Mouse (Mus musculus) heart, embryonic 14.5 days (tissue): Measurements from ENCODE around the gene Fam168a. TPM values are rescaled to one million over a fixed set of nuclear protein-coding genes. Genes with fewer than 3 reads are reported as not detected.
A peak's percentile ranks its signal among the peaks of the same experiment; 100 is the strongest.

Source experiments
- ATAC-seq: fragments of 200-750 bp; cut with Nextera tagmentation; 2 replicates; pipeline ENCODE4 v1.8.0; 2017; ENCODE audit warnings: low read depth, moderate TSS enrichment; ENCODE audit not compliant: insufficient number of reproducible peaks, insufficient read depth, low FRiP score
- H3K27ac ChIP-seq, 2 experiments: fragments of 200-500 bp in 1 of 2; fragments of 300-500 bp in 1 of 2; sonication (generic) in 1 of 2; replicated peaks in 1 of 2; 2 replicates each; pipeline ENCODE4 v1.5.1; 2012 to 2014; ENCODE audit warnings: low read depth in 2 of 2, low read length in 2 of 2, control low read depth in 1 of 2, mild to moderate bottlenecking in 1 of 2, mixed read lengths in 1 of 2; ENCODE audit not compliant: control insufficient read depth in 1 of 2, insufficient read depth in 1 of 2
- H3K27me3 ChIP-seq: fragments of 300-500 bp; sonication (generic); 2 replicates; pipeline ENCODE4 v1.6.1; 2014; ENCODE audit warnings: mild to moderate bottlenecking, low read length, control low read depth; ENCODE audit not compliant: control insufficient read depth, insufficient read depth
- H3K36me3 ChIP-seq: fragments of 300-500 bp; sonication (generic); 2 replicates; pipeline ENCODE4 v1.6.1; 2014; ENCODE audit warnings: mild to moderate bottlenecking, control low read depth, low read length, mixed read lengths; ENCODE audit not compliant: control insufficient read depth, insufficient read depth
- H3K4me1 ChIP-seq, 2 experiments: fragments of 200-500 bp in 1 of 2; fragments of 300-500 bp in 1 of 2; sonication (generic) in 1 of 2; 2 replicates each; pipeline ENCODE4 v1.6.1; 2012 to 2014; ENCODE audit warnings: low read length in 2 of 2, control low read depth in 1 of 2, mixed read lengths in 1 of 2; ENCODE audit not compliant: control insufficient read depth in 2 of 2, insufficient read depth in 2 of 2
- H3K4me2 ChIP-seq: fragments of 300-500 bp; sonication (generic); 2 replicates; pipeline ENCODE4 v1.6.1; 2014; ENCODE audit warnings: mild to moderate bottlenecking, low read length
- H3K4me3 ChIP-seq, 2 experiments: fragments of 200-500 bp in 1 of 2; fragments of 300-500 bp in 1 of 2; sonication (generic) in 1 of 2; 2 replicates each; pipeline ENCODE4 v1.5.1; 2012 to 2014; ENCODE audit warnings: low read length in 2 of 2, mild to moderate bottlenecking in 2 of 2, control low read depth in 1 of 2, low read depth in 1 of 2, moderate library complexity in 1 of 2; ENCODE audit not compliant: control insufficient read depth in 1 of 2, insufficient read depth in 1 of 2
- H3K9ac ChIP-seq: fragments of 300-500 bp; sonication (generic); 2 replicates; pipeline ENCODE4 v1.6.1; 2014; ENCODE audit warnings: mild to moderate bottlenecking, low read length
- H3K9me3 ChIP-seq: fragments of 300-500 bp; sonication (generic); 2 replicates; pipeline ENCODE4 v1.6.1; 2016; ENCODE audit warnings: low read length, control low read depth; ENCODE audit not compliant: control insufficient read depth
- WGBS: fragments of 180-500 bp; shearing (Covaris S2); extraction: QIAGEN DNeasy Blood & Tissue Kit; methylation state at CpG from one replicate; pipeline ENCODE4 v1.1.7; 2014; 5-methylcytosine and 5-hydroxymethylcytosine counted together
- polyA plus RNA-seq: library from polyadenylated mRNA; unstranded; fragments of >200 nt; fragmentation: Nextera tagmentation; extraction: Ambion mirVana; gene quantifications from 2 replicates; pipeline ENCODE4 v1.2.1, GENCODE M21; 2014

Gene Fam168a
- polyA plus RNA-seq, 1 experiment from 2014 or later: 36.4 TPM

DNA sequence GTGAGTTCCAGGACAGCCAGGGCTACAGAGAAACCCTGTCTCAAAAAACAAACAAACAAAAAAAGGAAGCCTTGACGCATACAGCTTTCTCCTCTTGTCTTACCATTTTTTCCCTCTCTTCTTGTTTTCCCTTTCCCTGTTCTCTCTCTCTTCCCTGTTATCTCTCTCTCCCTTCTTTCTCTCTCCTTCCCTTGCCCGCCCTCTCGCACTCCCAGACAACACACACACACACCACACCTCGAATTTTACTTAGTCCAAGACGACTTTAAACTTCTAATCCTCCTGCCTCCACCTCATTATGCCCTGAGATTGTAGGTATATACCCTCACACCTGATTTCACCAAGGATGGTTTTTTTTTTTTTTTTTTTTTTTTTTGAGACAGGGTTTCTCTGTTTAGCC is 22.4 kb upstream of the Fam168a start:
- WGBS: 51% methylated on average over 5 of the region's 5 CpGs
- no peak overlapping the region for H3K27ac ChIP-seq
- ATAC-seq: no peak

DNA sequence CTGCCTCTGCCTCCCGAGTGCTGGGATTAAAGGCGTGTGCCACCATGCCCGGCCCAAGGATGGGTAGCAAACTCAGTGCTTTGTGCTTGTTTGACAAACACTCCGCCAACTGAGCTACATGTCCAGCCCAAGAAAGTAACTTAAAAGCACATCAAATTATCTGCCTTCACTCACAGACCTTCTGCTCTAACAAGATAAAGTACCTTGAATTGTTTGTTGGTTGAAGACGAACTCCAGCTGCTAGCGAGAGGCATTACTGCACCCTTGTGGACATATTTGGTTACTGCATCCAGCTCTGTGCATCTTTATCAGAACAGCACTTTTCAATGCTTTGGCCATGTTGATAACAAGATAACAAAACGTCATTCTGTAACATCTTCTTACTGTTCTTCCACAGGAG is 21.9 kb upstream of the Fam168a start:
- H3K27ac ChIP-seq: no peak overlapping the region
- no peaks in the 10 kb centered on the region for H3K9me3 ChIP-seq
- no peaks in the 10 kb centered on the region for H3K27me3 ChIP-seq
- H3K9ac ChIP-seq: no peak overlapping the region
- H3K36me3 ChIP-seq: no peaks in the 10 kb centered on the region
- ATAC-seq: no peak
- H3K4me3 ChIP-seq: no peak overlapping the region
- H3K4me2 ChIP-seq: no peak overlapping the region
- WGBS: 54% methylated on average over 7 of the region's 7 CpGs
- no peaks in the 10 kb centered on the region for H3K4me1 ChIP-seq

More for the DNA sequence above, 22.4 kb upstream of the Fam168a start:
- Histone ChIP-seq H3K36me3 (no peaks in the 10 kb centered on the region), H3K4me3 (no peak overlapping the region), H3K9me3 (no peaks in the 10 kb centered on the region), H3K4me2 (no peak overlapping the region), H3K4me1 (no peaks in the 10 kb centered on the region), H3K27me3 (no peaks in the 10 kb centered on the region), H3K9ac (no peak overlapping the region)

DNA sequence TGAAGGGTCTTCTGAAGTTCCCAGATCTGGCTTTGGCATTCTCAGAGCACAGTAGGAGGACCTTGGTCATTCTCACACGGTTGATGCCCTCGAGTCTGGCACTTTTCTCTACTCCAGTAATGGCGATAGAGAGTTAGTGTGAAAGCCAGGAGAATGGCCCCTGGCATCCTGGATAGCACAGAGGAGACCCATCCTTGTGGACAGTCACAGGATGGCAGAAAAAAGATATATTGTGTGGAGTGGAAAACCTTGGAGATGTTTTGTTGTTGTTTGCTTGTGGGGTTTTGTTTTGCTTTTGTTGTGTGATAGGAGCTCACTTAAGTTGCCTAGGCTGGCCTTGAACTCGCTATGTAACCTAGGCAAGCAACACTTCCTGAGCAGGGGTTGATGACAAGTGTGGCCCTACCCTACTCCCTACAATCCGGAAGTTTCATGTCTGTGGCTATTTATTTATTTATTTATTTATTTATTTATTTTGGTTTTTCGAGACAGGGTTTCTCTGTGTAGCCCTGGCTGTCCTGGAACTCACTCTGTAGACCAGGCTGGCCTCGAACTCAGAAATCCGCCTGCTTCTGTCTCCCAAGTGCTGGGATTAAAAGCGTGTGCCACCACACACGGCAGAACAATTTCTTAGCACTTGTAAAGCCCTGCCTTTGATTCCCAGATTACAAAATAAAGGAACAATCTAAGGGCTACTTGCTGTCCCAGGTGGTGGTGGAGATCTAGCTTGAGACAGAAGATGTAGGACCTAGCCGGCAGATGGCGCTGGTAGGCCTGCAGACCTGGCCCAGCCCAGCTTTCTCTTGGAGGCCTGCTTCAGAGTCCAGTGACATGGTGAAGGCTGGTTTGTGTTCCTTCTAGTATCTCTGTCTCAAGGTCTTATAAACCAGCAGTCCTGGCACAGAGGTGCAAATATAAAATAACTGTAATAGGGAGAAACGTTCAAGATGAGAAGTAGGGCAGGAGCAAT is 21.1 kb upstream of the Fam168a start:
- Histone ChIP-seq H3K4me2 (no peak overlapping the region), H3K36me3 (no peaks in the 10 kb centered on the region), H3K4me3 (no peak overlapping the region), H3K9me3 (no peaks in the 10 kb centered on the region), H3K9ac (no peak overlapping the region), H3K27me3 (no peaks in the 10 kb centered on the region), H3K27ac (no peak overlapping the region), H3K4me1 (no peaks in the 10 kb centered on the region)
- ATAC-seq: no peak; the same call in 1 of the 2 replicates
- WGBS: 39% methylated on average over 13 of the region's 13 CpGs

DNA sequence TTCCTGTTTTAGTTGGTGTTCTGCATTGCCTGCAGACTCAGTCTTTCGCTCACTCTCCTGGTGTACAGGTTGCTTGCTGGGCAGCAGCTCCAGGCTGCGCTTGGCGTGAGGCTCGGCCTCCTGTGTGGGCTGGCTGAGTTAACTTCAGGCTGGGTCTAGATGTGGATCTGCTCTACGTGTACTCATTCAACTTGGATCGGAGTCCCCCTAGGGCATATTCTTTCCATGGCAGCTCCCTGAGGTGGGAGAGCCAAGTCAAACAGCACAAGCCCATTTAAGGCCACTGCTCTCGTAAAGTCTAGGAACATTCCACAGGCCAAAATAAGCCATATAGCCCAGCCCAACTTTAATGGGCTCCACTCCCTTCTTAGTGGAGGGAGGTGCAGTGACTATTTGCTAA is 18.0 kb upstream of the Fam168a start:
- ATAC-seq: no peak
- Histone ChIP-seq H3K9me3 (no peaks in the 10 kb centered on the region), H3K9ac (no peak overlapping the region), H3K27ac (no peak overlapping the region), H3K36me3 (no peaks in the 10 kb centered on the region), H3K4me1 (no peaks in the 10 kb centered on the region), H3K4me3 (no peak overlapping the region), H3K27me3 (no peaks in the 10 kb centered on the region), H3K4me2 (no peak overlapping the region)
- WGBS: 74% methylated on average over 7 of the region's 7 CpGs

DNA sequence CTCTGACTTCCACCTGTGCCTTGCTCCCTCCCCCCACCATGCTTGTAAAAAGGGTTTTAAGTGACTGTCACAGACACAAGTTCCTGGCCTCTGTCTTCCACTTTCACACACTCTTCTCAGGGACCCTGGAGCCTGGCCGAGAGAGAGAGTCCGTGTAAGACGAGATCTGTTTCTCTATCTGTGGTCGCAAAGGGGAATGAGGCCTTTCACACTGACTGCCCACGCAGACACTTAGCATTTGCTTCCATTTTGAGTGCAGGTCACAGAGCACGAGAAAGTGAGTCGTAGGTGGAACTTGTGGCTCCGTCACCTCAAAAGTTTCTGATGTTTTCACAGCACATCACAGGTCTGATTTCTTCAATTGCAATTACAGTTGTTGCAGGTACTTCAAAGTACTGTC is 13.2 kb upstream of the Fam168a start:
- 61% methylated on average over 8 of the region's 8 CpGs for WGBS

DNA sequence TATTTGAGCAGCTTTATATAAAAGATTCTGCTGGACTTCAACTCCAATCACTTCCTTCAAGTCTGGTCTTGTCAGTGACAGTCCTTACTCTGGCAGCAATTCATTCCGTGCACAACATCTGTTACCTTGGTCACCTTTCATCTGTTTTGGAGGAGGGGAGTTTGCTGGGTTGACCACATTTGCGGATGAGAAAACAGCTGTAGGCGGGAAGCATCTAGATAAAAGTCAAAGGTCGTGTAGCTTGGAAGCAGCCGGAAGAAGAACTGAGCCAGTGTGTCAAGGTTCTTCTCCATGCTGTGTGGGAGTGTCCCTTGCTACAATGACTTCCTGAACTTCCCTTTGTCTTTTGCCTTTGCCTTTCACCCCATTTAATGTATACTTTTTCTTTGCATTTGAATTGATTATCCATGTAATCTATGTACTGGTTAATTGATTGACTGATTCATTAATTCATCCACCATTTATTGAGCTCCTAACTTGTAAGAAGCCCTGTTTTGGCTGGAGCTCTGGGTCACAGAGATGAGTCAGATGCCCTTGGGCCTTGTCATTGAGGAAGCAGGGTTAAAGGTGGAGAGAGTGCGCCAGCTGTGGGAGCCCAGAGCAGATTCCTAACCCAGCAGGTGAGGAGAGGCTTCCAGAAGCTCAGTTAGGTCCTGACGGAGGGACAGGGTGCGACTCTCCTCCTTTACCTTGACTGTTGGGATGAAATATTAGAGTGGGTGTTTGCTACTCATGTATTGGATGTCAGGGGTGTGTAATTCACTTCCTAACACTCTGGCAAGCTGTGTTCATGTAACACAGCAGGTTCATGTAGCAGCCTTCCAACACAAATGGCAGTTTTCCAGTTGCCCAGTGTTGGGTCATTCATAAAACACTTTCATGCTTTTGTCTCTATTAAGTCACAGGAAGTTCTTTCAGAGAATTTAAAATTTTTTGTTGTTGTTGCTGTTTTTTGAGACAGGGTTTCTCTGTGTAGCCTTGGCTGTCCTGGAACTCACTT is 6.4 kb upstream of the Fam168a start:
- no peak overlapping the region for H3K4me2 ChIP-seq
- H3K4me1 ChIP-seq: no peaks in the 10 kb centered on the region; a peak in 1 of 4 replicates
- H3K4me3 ChIP-seq: no peak overlapping the region
- no peaks in the 10 kb centered on the region for H3K36me3 ChIP-seq
- H3K9me3 ChIP-seq: 0 out of 2 replicates have a peak, but pooled peaks cover 4% of the 10 kb centered on the region
- ATAC-seq: no peak
- H3K27me3 ChIP-seq: no peaks in the 10 kb centered on the region
- WGBS: 58% methylated on average over 8 of the region's 8 CpGs
- no peak overlapping the region for H3K9ac ChIP-seq
- H3K27ac ChIP-seq: no peak overlapping the region

More for the DNA sequence above, 13.2 kb upstream of the Fam168a start:
- no peak overlapping the region for H3K4me2 ChIP-seq
- H3K4me1 ChIP-seq: no peaks in the 10 kb centered on the region
- H3K9me3 ChIP-seq: 0 out of 2 replicates have a peak, but pooled peaks cover 4% of the 10 kb centered on the region
- H3K27me3 ChIP-seq: no peaks in the 10 kb centered on the region
- H3K9ac ChIP-seq: no peak overlapping the region
- no peaks in the 10 kb centered on the region for H3K36me3 ChIP-seq
- H3K4me3 ChIP-seq: no peak overlapping the region
- no peak overlapping the region for H3K27ac ChIP-seq
- no peak for ATAC-seq

DNA sequence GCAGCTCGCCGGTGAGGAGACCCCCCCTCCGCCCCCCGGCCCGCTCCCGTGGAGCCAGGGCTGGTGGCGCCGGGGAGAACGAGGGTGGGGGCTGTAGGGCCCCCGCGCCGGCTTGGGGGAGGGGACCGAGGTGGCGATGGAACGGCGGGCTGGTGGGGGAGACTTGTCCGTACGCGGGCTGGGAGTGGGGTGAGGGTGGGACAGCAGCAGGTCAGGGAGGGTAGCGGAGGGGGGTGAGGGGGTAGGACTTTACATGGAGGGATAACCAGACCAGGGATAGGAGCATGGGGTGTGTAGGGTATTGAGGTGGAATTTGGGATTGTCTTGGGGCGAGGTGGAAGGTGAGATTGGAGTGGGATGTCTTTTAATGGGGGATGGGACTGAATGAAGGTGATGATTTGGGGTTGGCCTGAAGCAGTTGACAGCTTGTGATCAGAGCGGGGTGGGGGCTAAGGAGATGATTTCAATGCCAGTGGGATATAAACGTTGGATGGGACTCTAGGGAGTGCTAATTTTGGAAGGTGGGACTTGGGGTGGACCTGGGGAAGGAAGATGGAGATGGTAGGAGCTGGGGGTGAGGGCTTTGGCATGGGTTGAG is 547 bp downstream of the Fam168a start:
- WGBS: under 1% methylated on average over 23 of the region's 23 CpGs
- Histone ChIP-seq H3K4me3 (peak overlapping the region; percentile 97 to 100), H3K27me3 (no peaks in the 10 kb centered on the region), H3K36me3 (no peaks in the 10 kb centered on the region), H3K4me2 (peak overlapping the region; percentile 86), H3K9me3 (no peaks in the 10 kb centered on the region), H3K4me1 (peaks cover 0 to 14% of the 10 kb centered on the region in 2 experiments; a peak in 3 of 4 replicates), H3K9ac (peak overlapping the region; percentile 97), H3K27ac (peak overlapping the region; percentile 98 to 99)
- peak; percentile 70 for ATAC-seq
